Mouse (Mus musculus): ENCODE measurements around the gene Bcl3.

DNA sequence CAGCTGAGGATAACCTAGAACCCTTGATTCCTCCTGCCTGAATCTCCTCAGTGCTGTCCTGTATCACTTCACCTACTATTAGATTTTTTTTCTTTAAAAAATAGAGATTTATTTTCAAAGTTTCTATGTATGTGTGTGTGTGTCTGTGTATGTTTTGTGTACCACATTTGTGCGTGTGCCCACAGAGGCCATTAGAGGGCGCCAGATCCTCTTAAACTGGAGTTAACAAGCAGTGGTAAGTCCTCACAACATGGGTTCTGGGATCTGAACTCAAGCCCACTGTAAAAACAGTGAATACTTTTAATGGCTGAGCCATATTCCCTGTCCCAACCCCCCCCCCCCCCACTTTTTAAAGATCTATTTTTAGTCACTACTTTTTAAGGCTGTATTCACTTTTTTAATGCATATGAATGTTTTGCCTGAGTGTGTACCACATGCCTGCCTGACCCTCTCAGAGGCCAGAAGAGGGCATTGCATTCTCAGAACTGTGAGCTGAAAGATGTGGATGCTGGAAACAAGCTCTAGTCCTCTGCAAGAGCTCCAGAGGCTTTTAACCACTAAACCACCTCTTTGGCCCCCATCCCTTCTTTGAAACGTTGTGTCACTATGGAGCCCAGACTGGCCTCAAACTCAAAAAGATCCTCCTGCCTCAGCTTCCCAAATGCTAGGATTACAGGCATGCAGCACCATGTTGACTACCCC, 2.1 kb downstream of the Bcl3 start:
- TF ChIP-seq TAL1 (IDR thresholded peaks at IDR 0.05; ENCODE audit: low read length) (no peak), GATA1 (IDR thresholded peaks at IDR 0.05; ENCODE audit: low read length) (no peak)
